Mouse (Mus musculus): ENCODE results near the gene Atf2.
"Not testable (repeated sequence)": the region's sequence is repeated elsewhere in the genome, so short reads cannot be mapped to it uniquely, and the experiment has no call there.

Atf2 gene

DNA sequence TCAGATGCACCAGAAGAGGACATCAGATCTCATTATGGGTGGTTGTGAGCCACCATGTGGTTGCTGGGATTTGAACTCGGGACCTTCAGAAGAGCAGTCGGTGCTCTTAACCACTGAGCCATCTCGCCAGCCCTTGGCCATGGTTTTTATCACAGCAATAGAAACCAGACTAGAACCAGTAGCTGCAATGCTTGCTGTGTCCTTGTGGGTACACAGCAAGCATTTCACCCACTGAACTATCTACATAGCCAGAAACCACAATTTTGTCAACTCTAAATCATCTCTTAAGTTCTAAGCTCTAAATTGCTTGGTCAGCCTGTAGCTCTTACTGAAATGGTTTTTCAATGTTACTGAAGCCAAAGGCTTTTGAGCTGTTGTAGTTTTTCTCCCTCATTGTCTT, 9.9 kb upstream of the Atf2 start:
- DNase-seq (ENCODE audit: low read depth, low spot score); H3K36me3 ChIP-seq (ENCODE audit: control insufficient read depth, insufficient read depth, low read length, poor library complexity, severe bottlenecking); H3K27me3 ChIP-seq (ENCODE audit: control insufficient read depth, insufficient read depth, low read length, poor library complexity, severe bottlenecking): not testable (repeated sequence)

DNA sequence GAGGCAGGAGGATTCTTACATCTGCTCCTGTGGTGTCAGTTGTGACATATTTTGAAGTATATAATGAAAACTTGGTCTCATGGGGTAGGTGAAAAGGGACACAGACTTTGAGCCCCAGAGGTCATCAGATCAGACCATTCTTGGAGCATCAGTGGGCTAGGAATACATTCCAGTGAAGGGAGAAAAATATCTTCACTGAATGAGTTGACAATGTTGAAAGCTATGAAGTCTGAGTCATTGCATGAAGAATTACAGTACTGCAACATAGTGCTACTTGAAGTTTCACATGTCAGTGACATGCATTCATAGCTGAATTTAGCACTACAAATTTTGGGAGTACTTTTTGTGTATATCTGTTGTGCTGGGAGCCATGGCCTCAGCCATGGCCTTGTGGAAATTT, 8.7 kb upstream of the Atf2 start:
- no peak for DNase-seq (ENCODE audit: low read depth, low spot score)
- 0 out of 2 replicates have a peak, but pooled peaks cover 2% of the 10 kb centered on the region for H3K36me3 ChIP-seq (ENCODE audit: control insufficient read depth, insufficient read depth, low read length, poor library complexity, severe bottlenecking)
- no peaks in the 10 kb centered on the region for H3K27me3 ChIP-seq (ENCODE audit: control insufficient read depth, insufficient read depth, low read length, poor library complexity, severe bottlenecking)

DNA sequence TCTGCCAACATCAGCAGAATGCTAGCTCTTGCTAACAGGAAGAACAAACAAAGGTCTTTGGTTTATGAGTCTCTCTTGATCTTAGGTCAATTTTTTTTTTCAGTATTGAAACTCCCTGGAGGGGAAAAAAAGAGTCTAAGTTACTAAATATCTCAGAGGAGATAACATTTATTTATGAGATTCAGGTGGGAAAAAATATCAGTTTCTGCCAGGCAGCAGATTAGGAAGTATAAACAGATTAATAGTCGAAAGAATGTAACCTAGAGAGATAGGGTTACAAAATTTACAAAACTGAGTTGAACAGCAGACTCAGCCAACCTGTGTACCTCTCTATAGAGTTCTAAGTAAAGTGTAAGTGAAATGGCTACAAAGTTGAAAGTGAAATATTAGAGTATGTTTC, 7.9 kb upstream of the Atf2 start:
- 0 out of 2 replicates have a peak, but pooled peaks cover 2% of the 10 kb centered on the region for H3K36me3 ChIP-seq (ENCODE audit: control insufficient read depth, insufficient read depth, low read length, poor library complexity, severe bottlenecking)
- no peak for DNase-seq (ENCODE audit: low read depth, low spot score)
- H3K27me3 ChIP-seq (ENCODE audit: control insufficient read depth, insufficient read depth, low read length, poor library complexity, severe bottlenecking): no peaks in the 10 kb centered on the region

DNA sequence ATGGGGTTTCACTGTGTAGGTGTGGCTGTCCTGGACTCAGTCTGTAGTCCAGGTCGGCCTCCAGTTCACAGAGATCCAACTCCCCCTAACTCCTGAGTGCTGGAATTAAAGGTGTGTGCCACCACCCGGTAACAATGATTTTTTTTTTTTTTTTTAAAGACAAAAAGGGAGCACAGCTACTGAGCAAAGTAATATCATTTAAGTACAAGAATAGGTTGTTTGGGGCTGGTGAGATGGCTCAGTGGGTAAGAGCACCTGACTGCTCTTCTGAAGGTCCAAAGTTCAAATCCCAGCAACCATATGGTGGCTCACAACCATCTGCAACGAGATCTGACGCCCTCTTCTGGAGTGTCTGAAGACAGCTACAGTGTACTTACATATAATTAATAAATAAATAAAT, 4.5 kb upstream of the Atf2 start:
- not testable (repeated sequence) for H3K27me3 ChIP-seq (ENCODE audit: control insufficient read depth, insufficient read depth, low read length, poor library complexity, severe bottlenecking); DNase-seq (ENCODE audit: low read depth, low spot score); H3K36me3 ChIP-seq (ENCODE audit: control insufficient read depth, insufficient read depth, low read length, poor library complexity, severe bottlenecking)

DNA sequence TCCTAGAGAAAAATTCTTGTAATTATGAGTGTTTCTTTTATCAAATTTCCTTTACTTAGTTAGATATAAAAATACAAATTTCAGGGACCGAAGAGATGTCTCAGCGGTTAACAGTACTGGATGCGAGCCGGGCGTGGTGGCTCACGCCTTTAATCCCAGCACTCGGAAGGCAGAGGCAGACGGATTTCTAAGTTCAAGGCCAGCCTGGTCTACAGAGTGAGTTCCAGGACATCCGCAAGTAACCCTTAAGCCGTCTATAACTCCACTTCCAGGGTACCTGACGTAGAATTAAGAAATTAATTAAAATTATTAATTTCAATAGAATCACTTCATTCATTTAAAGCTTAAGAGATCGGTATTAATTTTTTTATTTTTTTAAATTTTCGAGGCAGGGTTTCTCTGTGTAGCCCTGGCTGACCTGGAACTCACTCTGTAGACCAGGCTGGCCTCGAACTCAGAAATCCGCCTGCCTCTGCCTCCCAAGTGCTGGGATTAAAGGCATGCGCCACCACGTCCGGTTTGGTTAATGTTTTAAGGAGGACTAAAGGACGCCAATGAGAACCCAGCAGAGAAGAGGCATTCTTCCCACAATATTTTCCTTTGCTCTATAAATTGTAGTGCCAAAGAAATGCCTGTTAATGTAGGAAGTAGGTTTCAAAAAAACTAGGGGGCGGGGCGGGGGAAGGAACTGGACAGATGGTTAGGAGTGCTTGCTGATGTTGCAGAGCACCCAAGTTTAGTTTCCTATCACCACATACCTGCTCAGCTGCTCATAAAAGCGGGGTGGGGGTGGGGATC, 1.2 kb upstream of the Atf2 start:
- Histone ChIP-seq H3K27me3 (ENCODE audit: control insufficient read depth, insufficient read depth, low read length, poor library complexity, severe bottlenecking) (no peaks in the 10 kb centered on the region), H3K36me3 (ENCODE audit: control insufficient read depth, insufficient read depth, low read length, poor library complexity, severe bottlenecking) (no peaks in the 10 kb centered on the region)
- DNase-seq (ENCODE audit: low read depth, low spot score): no peak

DNA sequence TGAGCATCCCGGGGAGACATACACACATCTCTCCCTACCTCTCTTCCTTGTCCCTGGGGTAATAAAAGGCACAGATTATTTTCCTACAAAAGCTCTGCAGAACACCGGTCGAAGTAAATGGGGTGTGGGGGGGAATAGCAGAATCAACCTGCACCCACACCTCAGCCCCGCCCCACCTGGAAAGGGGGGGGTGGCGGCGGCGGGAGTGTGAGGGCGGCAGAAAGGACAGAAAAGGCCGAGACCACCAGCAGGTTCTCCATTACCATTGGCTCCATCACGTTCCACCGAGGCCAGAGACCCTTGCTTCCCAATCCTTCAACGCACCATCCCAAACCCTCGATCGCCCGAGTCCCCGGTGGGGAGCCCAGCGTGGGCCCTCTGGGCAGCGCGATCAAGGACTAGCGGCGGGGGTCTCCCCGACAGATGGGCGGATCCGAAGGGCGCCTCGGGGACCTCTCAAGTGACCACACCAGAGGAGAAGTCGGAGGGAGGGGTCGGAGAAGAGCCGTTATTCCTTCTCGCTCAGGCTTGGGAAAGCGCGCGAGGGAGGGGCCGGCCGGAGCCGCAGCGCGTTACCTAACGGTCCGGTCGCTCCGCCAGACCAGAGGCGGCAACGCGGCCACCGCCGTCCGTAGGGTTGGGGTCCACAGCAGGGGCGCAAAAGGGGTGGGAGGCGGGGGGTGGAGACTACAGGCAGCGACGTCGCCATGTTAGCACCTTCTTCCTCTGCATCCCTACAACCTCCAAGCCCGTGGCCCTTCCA, 557 bp downstream of the Atf2 start:
- no peaks in the 10 kb centered on the region for H3K36me3 ChIP-seq (ENCODE audit: control insufficient read depth, insufficient read depth, low read length, poor library complexity, severe bottlenecking)
- H3K27me3 ChIP-seq (ENCODE audit: control insufficient read depth, insufficient read depth, low read length, poor library complexity, severe bottlenecking): no peaks in the 10 kb centered on the region
- peak; percentile 35 for DNase-seq (ENCODE audit: low read depth, low spot score)

DNA sequence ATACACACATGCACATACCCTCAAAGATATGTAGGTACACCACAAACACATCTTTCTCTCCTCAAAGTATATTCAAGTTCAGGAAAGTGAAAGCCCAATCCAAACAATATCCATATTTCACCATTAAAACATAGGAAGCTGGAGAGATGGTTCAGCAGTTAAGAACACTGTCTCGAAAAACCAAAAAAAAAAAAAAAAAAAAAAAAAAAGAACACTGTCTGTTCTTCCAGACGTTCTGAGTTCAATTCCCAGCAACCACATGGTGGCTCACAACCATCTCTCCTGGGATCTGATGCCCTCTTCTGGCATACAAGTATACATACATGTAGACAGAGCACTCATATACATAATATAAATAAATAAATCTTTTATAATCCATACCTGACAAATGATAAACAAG, 6.4 kb downstream of the Atf2 start:
- DNase-seq (ENCODE audit: low read depth, low spot score): peak; percentile 24
- H3K36me3 ChIP-seq (ENCODE audit: control insufficient read depth, insufficient read depth, low read length, poor library complexity, severe bottlenecking): no peaks in the 10 kb centered on the region
- no peaks in the 10 kb centered on the region for H3K27me3 ChIP-seq (ENCODE audit: control insufficient read depth, insufficient read depth, low read length, poor library complexity, severe bottlenecking)

DNA sequence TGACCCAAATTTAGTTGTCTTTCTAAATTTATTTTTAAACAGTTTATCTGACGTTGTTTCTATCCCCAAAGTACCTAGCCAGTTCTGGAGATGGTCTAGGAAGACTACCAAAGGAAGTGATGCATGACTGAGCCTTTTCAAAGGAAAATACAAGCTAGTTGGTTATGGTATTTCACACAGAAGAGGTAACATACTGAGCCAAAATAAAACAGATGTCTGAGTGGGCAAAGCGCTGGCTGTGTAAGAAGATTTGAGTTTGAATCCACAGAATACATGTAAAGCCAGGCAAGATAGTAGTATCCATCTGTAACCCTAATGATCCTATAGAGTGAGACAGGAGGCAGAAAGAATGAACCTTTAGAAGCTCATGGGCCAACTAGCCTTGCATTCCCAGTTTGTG, 14.5 kb downstream of the Atf2 start:
- H3K27me3 ChIP-seq (ENCODE audit: control insufficient read depth, insufficient read depth, low read length, poor library complexity, severe bottlenecking): no peaks in the 10 kb centered on the region
- DNase-seq (ENCODE audit: low read depth, low spot score): no peak
- no peaks in the 10 kb centered on the region for H3K36me3 ChIP-seq (ENCODE audit: control insufficient read depth, insufficient read depth, low read length, poor library complexity, severe bottlenecking)

DNA sequence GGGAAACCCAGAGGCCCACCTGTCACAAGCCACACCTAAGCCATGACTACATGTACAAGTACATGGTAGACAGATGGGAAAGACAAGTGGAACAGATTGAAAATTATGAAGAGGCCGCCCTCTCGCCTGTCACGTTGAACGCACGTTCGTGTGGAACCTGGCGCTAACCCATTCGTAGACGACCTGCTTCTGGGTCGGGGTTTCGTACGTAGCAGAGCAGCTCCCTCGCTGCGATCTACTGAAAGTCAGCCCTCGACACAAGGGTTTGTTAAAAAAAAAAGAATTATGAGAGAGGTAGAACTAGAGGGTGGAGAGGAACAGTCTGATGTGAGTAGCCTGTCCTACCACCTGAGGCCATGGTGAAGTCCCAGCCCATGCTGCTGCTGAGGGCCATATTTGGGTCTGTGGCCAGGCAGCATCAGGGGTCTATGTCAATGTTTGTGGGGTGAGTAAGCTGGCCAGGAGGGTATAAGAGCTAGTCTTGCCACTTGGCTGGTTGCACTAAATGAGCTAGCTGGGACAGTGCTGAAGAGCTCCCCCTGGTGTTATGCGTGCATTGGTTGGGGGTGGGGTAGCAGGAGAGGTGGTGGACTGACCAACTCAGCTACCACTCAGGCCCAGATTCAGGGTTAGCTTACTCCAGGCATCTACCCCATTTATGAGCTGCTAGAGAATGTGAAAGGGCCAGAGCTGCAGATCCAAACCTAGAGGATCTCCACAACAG, 24.5 kb downstream of the Atf2 start:
- 0 out of 2 replicates have a peak, but pooled peaks cover 2% of the 10 kb centered on the region for H3K36me3 ChIP-seq (ENCODE audit: control insufficient read depth, insufficient read depth, low read length, poor library complexity, severe bottlenecking)
- H3K27me3 ChIP-seq (ENCODE audit: control insufficient read depth, insufficient read depth, low read length, poor library complexity, severe bottlenecking): no peaks in the 10 kb centered on the region
- peak; percentile 68 for DNase-seq (ENCODE audit: low read depth, low spot score)

DNA sequence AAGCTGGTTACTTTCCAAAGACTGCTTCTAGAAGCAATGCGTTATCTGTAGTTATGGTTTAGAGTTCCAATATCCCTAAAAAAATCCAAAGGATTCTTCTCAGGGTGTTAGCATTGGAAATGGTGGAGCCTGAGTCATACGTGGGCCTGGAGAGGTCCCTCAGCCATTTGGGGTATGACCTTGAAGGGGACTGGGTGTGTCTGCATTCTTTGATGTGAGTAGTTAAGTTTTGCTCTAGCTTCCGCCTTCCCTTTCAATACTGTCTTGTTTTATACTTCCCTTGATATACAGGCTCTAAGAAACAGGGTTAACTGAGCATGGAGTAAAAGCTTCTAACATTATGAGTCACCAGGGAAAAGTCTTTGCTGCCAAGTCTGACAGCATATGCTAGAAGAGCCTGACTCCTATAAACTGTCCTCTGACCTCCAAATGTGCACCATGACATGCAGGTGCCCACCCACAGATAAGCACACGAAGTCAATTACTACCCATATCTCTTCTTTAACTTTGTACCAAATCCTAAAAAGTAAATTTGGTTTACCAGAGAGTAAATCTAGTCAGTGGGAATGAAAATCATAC, 32.3 kb downstream of the Atf2 start:
- Histone ChIP-seq H3K27me3 (ENCODE audit: control insufficient read depth, insufficient read depth, low read length, poor library complexity, severe bottlenecking) (no peaks in the 10 kb centered on the region), H3K36me3 (ENCODE audit: control insufficient read depth, insufficient read depth, low read length, poor library complexity, severe bottlenecking) (0 out of 2 replicates have a peak, but pooled peaks cover 1% of the 10 kb centered on the region)
- no peak for DNase-seq (ENCODE audit: low read depth, low spot score)

DNA sequence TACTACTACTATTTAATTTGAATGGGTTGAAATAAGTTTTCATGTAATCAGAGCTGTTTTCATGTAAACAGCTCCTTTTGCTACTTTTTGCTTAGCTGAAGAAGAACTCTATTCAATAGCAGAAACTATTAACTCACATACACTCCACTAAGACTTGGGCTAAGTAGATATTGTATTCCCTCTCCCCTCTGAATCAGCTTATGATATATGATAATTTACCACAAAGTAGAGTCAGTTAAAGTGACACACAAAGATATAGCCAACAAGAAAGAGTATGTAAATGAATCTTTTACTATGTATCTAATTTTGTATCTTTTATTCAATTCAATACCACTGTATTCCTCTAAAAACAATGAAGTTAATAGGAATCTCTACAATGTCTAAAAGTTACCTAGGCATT, 35.1 kb downstream of the Atf2 start:
- H3K36me3 ChIP-seq (ENCODE audit: control insufficient read depth, insufficient read depth, low read length, poor library complexity, severe bottlenecking): 0 out of 2 replicates have a peak, but pooled peaks cover 1% of the 10 kb centered on the region
- no peaks in the 10 kb centered on the region for H3K27me3 ChIP-seq (ENCODE audit: control insufficient read depth, insufficient read depth, low read length, poor library complexity, severe bottlenecking)
- DNase-seq (ENCODE audit: low read depth, low spot score): no peak

DNA sequence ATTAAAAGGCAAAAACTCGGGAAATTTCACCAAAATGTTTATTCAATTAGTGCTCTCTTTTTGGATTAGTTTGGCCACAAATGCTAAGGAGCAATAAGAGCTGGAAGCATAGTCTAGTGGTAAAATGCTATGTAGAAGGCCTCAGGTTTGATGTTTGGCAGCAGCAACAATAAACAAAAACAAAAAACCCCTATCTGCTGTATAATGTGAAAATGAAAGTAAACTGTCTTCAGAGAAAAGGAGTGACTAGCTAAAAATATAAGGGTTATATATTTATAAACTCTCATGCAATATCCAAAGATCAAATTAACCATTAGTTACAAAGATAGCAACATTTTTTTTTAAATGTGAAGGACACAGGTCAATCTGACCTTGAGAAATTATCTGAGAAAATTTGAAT, 36.2 kb downstream of the Atf2 start:
- DNase-seq (ENCODE audit: low read depth, low spot score): no peak
- no peaks in the 10 kb centered on the region for H3K27me3 ChIP-seq (ENCODE audit: control insufficient read depth, insufficient read depth, low read length, poor library complexity, severe bottlenecking)
- 0 out of 2 replicates have a peak, but pooled peaks cover 1% of the 10 kb centered on the region for H3K36me3 ChIP-seq (ENCODE audit: control insufficient read depth, insufficient read depth, low read length, poor library complexity, severe bottlenecking)

DNA sequence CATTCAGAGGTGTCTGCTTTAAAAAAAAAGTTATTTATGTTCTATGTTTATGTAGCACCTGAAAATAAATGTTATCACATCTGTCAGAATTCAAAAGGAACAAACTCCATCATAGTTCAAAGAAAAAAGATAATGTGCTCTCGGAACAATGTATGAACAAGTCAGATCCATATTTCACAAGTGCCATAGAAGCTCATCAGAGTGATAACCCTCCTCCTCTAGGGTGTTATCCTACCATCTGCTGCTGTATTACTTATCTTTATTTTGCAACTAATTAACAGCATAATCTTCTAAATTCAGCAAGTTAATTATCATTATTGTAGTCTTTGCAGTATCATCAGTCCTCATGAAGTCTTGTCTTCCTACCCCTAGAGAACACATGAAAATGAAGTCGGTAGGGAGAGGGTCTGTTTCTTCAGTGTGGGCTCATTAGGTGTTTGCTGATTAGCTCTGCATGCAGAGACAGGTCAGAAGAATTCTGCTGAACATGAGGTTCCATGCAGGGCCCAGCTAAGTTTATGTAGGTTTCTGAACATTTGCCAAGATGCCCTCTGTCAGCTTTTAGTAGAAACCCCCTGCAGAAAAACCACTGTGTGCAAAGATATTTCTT, 57.9 kb downstream of the Atf2 start:
- H3K36me3 ChIP-seq (ENCODE audit: control insufficient read depth, insufficient read depth, low read length, poor library complexity, severe bottlenecking): 0 out of 2 replicates have a peak, but pooled peaks cover 6% of the 10 kb centered on the region
- no peak for DNase-seq (ENCODE audit: low read depth, low spot score)

DNA sequence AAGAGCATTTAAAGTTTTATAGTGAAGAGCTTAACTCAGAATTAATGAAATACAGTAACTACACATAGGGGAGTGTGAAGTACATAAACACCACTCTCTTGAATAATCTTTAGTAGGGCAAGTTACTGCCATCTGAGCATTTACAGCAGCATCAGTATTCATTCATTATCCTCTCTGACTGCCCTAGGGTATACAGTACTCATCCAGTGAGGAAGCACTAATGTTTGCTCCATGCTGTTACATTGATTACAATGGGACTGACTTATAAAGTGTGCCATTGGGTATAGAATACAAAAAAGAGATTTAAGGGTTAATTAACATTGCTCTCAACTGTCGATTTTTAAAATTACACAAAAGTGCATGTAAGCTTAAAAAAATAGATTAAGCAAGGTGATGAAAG, 59.2 kb downstream of the Atf2 start:
- 0 out of 2 replicates have a peak, but pooled peaks cover 8% of the 10 kb centered on the region for H3K36me3 ChIP-seq (ENCODE audit: control insufficient read depth, insufficient read depth, low read length, poor library complexity, severe bottlenecking)
- no peak for DNase-seq (ENCODE audit: low read depth, low spot score)
- H3K27me3 ChIP-seq (ENCODE audit: control insufficient read depth, insufficient read depth, low read length, poor library complexity, severe bottlenecking): no peaks in the 10 kb centered on the region

More for the DNA sequence above, 57.9 kb downstream of the Atf2 start:
- no peaks in the 10 kb centered on the region for H3K27me3 ChIP-seq (ENCODE audit: control insufficient read depth, insufficient read depth, low read length, poor library complexity, severe bottlenecking)

All from splenic B cell, adult 2 months (primary cell).